Mouse (Mus musculus): ENCODE measurements around the gene Olfr1025-ps1. TPM values are rescaled to one million over a fixed set of nuclear protein-coding genes. Genes with fewer than 3 reads are reported as not detected.

Gene Olfr1025-ps1
- not detected for polyA plus RNA-seq (2014; fragmentation: Illumina TruSeq; extraction: RNeasy Lipid Tissue Mini Kit (QIAGEN cat#74804))

GRCm38 (mm10) chr2:85914893-85915292 lies at the start of gene Olfr1025-ps1:
Gene Olfr1025-ps1 (plus strand): TSS chr2:85915193.

DNA sequence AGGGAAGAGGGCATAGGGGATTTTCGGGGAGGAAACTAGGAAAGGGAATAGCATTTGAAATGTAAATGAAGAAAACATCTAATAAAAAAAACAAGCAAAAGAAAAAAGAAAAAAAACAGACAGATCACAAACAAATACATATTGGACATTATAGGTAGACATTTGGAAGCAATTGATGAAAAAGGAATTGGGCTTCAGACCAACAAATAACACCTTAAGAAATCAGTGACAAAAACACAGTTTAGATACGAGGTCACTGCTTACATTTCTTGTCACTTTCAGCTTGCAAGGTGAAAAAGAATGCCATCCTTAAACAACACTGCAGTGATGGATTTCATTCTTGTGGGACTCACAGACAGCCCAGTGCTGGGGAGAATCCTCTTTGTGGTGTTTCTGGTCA lies 46.7 kb upstream of the Olfr1025-ps1 start, which contains the start of gene Olfr1022:
Gene Olfr1022 (plus strand): TSS at position 301 of the 400 bp plus-strand sequence.

DNA sequence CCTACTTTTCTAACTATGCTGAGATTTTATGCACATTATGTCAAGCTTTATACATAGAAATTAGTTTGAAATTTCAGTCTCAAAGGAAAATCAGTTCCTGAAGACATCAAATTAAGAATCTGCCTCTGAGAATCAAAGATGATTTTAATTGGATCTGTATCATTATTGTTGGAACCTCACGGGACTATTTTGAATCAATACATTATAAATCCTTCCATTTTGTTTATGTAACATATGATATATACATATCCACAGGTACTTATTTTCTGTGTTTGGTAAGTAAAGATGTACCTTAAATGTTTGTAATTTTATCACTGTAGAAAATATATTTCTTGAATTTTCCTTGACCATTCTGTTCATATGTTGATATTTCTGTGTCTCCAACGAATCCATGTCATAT lies 29.7 kb upstream of the Olfr1025-ps1 start, which contains the start of gene Olfr1023:
Gene Olfr1023 (plus strand): TSS at position 301 of the 400 bp plus-strand sequence.

GRCm38 (mm10) chr2:85904952-85905351 lies 10.0 kb upstream of the Olfr1025-ps1 start, which contains the start of gene Olfr1024:
Gene Olfr1024 (minus strand): TSS chr2:85905052.

DNA sequence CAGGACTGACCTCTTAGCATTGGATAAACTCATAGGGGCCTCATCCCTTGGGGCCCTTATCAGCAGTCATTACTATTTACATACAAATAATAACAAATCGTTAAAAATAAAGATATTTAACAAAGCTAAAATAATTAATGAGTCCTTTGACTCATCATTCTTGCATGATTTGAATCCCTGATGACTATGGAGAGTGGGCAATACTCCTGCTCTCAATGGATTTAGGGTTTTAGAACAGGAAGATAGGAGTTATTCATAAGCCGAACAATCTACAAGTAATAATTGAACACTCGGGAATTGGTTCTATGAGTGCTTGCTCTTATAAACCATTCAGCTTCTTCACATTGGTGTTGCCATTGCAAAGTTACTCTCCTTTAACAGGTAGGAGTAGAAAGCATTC lies 6.3 kb downstream of the Olfr1025-ps1 start, which contains the start of gene Olfr1026:
Gene Olfr1026 (plus strand): TSS at position 301 of the 400 bp plus-strand sequence.

DNA sequence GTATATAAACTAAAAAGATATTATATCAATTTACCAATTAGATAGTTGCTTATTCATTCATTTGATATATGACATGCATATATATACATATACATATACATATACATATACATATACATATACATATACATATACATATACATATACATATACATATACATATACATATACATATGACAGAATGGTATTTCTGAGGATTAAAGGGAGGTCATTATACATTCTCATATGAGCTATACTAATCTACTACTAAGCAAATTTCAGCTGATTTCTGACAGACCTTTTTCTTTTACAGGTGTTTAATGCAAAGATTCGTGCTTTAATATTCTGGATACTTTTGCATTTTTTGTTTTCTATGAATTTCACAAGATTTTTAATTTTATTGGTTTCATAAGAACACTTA lies 35.1 kb downstream of the Olfr1025-ps1 start, which contains the start of gene Olfr1028:
Gene Olfr1028 (plus strand): TSS at position 301 of the 400 bp plus-strand sequence.

Other genes with a start within 250 kb of the Olfr1025-ps1 start
- gene Olfr1006, start 236.4 kb upstream of the Olfr1025-ps1 start, polyA plus RNA-seq (2014; fragmentation: Illumina TruSeq; extraction: RNeasy Lipid Tissue Mini Kit (QIAGEN cat#74804)), result not detected
- gene Olfr1008, start 225.8 kb upstream of the Olfr1025-ps1 start, polyA plus RNA-seq (2014; fragmentation: Illumina TruSeq; extraction: RNeasy Lipid Tissue Mini Kit (QIAGEN cat#74804)), result not detected
- gene Olfr1009, start 199.8 kb upstream of the Olfr1025-ps1 start, polyA plus RNA-seq (2014; fragmentation: Illumina TruSeq; extraction: RNeasy Lipid Tissue Mini Kit (QIAGEN cat#74804)), result not detected
- not detected for gene Olfr1012, start 152.4 kb upstream of the Olfr1025-ps1 start, polyA plus RNA-seq (2014; fragmentation: Illumina TruSeq; extraction: RNeasy Lipid Tissue Mini Kit (QIAGEN cat#74804))
- not detected for gene Olfr1013, start 148.1 kb upstream of the Olfr1025-ps1 start, polyA plus RNA-seq (2014; fragmentation: Illumina TruSeq; extraction: RNeasy Lipid Tissue Mini Kit (QIAGEN cat#74804))
- gene Olfr1014, start 142.5 kb upstream of the Olfr1025-ps1 start, polyA plus RNA-seq (2014; fragmentation: Illumina TruSeq; extraction: RNeasy Lipid Tissue Mini Kit (QIAGEN cat#74804)), result not detected
- not detected for gene Olfr1015, start 133.2 kb upstream of the Olfr1025-ps1 start, polyA plus RNA-seq (2014; fragmentation: Illumina TruSeq; extraction: RNeasy Lipid Tissue Mini Kit (QIAGEN cat#74804))
- gene Olfr1016, start 112.6 kb upstream of the Olfr1025-ps1 start, polyA plus RNA-seq (2014; fragmentation: Illumina TruSeq; extraction: RNeasy Lipid Tissue Mini Kit (QIAGEN cat#74804)), result not detected
- gene Olfr1018, start 96.7 kb upstream of the Olfr1025-ps1 start, polyA plus RNA-seq (2014; fragmentation: Illumina TruSeq; extraction: RNeasy Lipid Tissue Mini Kit (QIAGEN cat#74804)), result not detected
- gene Olfr1019, start 69.7 kb upstream of the Olfr1025-ps1 start, polyA plus RNA-seq (2014; fragmentation: Illumina TruSeq; extraction: RNeasy Lipid Tissue Mini Kit (QIAGEN cat#74804)), result not detected
- not detected for gene Olfr1020, start 68.2 kb upstream of the Olfr1025-ps1 start, polyA plus RNA-seq (2014; fragmentation: Illumina TruSeq; extraction: RNeasy Lipid Tissue Mini Kit (QIAGEN cat#74804))
- gene Olfr1022, start 46.6 kb upstream of the Olfr1025-ps1 start, polyA plus RNA-seq (2014; fragmentation: Illumina TruSeq; extraction: RNeasy Lipid Tissue Mini Kit (QIAGEN cat#74804)), result not detected
- not detected for gene Olfr1023, start 29.6 kb upstream of the Olfr1025-ps1 start, polyA plus RNA-seq (2014; fragmentation: Illumina TruSeq; extraction: RNeasy Lipid Tissue Mini Kit (QIAGEN cat#74804))
- not detected for gene Olfr1024, start 10.1 kb upstream of the Olfr1025-ps1 start, polyA plus RNA-seq (2014; fragmentation: Illumina TruSeq; extraction: RNeasy Lipid Tissue Mini Kit (QIAGEN cat#74804))
- not detected for gene Olfr1026, start 6.4 kb downstream of the Olfr1025-ps1 start, polyA plus RNA-seq (2014; fragmentation: Illumina TruSeq; extraction: RNeasy Lipid Tissue Mini Kit (QIAGEN cat#74804))
- gene Olfr1028, start 35.2 kb downstream of the Olfr1025-ps1 start, polyA plus RNA-seq (2014; fragmentation: Illumina TruSeq; extraction: RNeasy Lipid Tissue Mini Kit (QIAGEN cat#74804)), result not detected
- gene Olfr1029, start 58.7 kb downstream of the Olfr1025-ps1 start, polyA plus RNA-seq (2014; fragmentation: Illumina TruSeq; extraction: RNeasy Lipid Tissue Mini Kit (QIAGEN cat#74804)), result 0.34 TPM
- gene Olfr1030, start 64.1 kb downstream of the Olfr1025-ps1 start, polyA plus RNA-seq (2014; fragmentation: Illumina TruSeq; extraction: RNeasy Lipid Tissue Mini Kit (QIAGEN cat#74804)), result not detected
- gene Olfr1031, start 75.1 kb downstream of the Olfr1025-ps1 start, polyA plus RNA-seq (2014; fragmentation: Illumina TruSeq; extraction: RNeasy Lipid Tissue Mini Kit (QIAGEN cat#74804)), result not detected
- gene Olfr1032, start 90.3 kb downstream of the Olfr1025-ps1 start, polyA plus RNA-seq (2014; fragmentation: Illumina TruSeq; extraction: RNeasy Lipid Tissue Mini Kit (QIAGEN cat#74804)), result not detected
- gene Olfr1033, start 105.4 kb downstream of the Olfr1025-ps1 start, polyA plus RNA-seq (2014; fragmentation: Illumina TruSeq; extraction: RNeasy Lipid Tissue Mini Kit (QIAGEN cat#74804)), result 26.2 TPM
- gene Olfr1034, start 130.7 kb downstream of the Olfr1025-ps1 start, polyA plus RNA-seq (2014; fragmentation: Illumina TruSeq; extraction: RNeasy Lipid Tissue Mini Kit (QIAGEN cat#74804)), result 4.1 TPM
- gene Olfr1036, start 158.8 kb downstream of the Olfr1025-ps1 start, polyA plus RNA-seq (2014; fragmentation: Illumina TruSeq; extraction: RNeasy Lipid Tissue Mini Kit (QIAGEN cat#74804)), result not detected
- gene Olfr1037, start 172.2 kb downstream of the Olfr1025-ps1 start, polyA plus RNA-seq (2014; fragmentation: Illumina TruSeq; extraction: RNeasy Lipid Tissue Mini Kit (QIAGEN cat#74804)), result not detected
- gene Olfr1039, start 220.7 kb downstream of the Olfr1025-ps1 start, polyA plus RNA-seq (2014; fragmentation: Illumina TruSeq; extraction: RNeasy Lipid Tissue Mini Kit (QIAGEN cat#74804)), result not detected
- not detected for gene Olfr1040, start 231.5 kb downstream of the Olfr1025-ps1 start, polyA plus RNA-seq (2014; fragmentation: Illumina TruSeq; extraction: RNeasy Lipid Tissue Mini Kit (QIAGEN cat#74804))
- not detected for gene Olfr1042, start 246.6 kb downstream of the Olfr1025-ps1 start, polyA plus RNA-seq (2014; fragmentation: Illumina TruSeq; extraction: RNeasy Lipid Tissue Mini Kit (QIAGEN cat#74804))